ENCODE assay signal across 28 mouse cellular contexts in genomic region chr5:138234224-138234623, GRCm38 (mm10). TPM values are rescaled to one million over a fixed set of nuclear protein-coding genes. Genes with fewer than 3 reads are reported as not detected.
DNase-seq lines count a peak whose midpoint lies in the region; ATAC-seq and TF ChIP-seq lines count a peak whose summit lies in the region.
"Had no signal": no experiment of that assay in that cellular context is flagged by ENCODE, and none has a peak within 500 bp of the region (broad histone marks: within the 10 kb centered on the region; RNA-seq: fewer than 3 reads in every experiment).

No protein-coding gene starts in this region.

- H3K4me2 ChIP-seq in intestine, embryonic 15.5 days (replicated peaks) = no peak overlapping the region
- no peak overlapping the region for H3K4me2 ChIP-seq in intestine, postnatal 0 days (replicated peaks; ENCODE audit: low read depth)
- no peak overlapping the region for H3K4me2 ChIP-seq in kidney, embryonic 15.5 days
- no peak overlapping the region for H3K4me2 ChIP-seq in liver, embryonic 16.5 days (ENCODE audit: low read depth, low read length)
- H3K4me2 ChIP-seq in liver, embryonic 12.5 days = no peak overlapping the region
- H3K4me2 ChIP-seq: embryonic facial prominence, embryonic 13.5 days; forebrain, embryonic 12.5 days; forebrain, embryonic 15.5 days; heart, embryonic 12.5 days; heart, embryonic 15.5 days; hindbrain, embryonic 13.5 days had no signal

- no peak for TF ChIP-seq CTCF in intestine, postnatal 0 days (IDR thresholded peaks at IDR 0.05; ENCODE audit: low read depth)

- no peaks in the 10 kb centered on the region for H3K9me3 ChIP-seq in intestine, embryonic 15.5 days
- H3K9me3 ChIP-seq in intestine, postnatal 0 days (ENCODE audit: control insufficient read depth) = no peaks in the 10 kb centered on the region
- H3K9me3 ChIP-seq in kidney, embryonic 15.5 days (replicated peaks) = no peaks in the 10 kb centered on the region
- H3K9me3 ChIP-seq in liver, embryonic 16.5 days (replicated peaks; ENCODE audit: control insufficient read depth, low read length) = no peaks in the 10 kb centered on the region
- H3K9me3 ChIP-seq in liver, embryonic 12.5 days (replicated peaks) = no peaks in the 10 kb centered on the region
- H3K9me3 ChIP-seq: embryonic facial prominence, embryonic 10.5 days; embryonic facial prominence, embryonic 13.5 days; forebrain, embryonic 12.5 days; forebrain, embryonic 15.5 days; heart, embryonic 12.5 days; heart, embryonic 15.5 days; hindbrain, embryonic 10.5 days; hindbrain, embryonic 13.5 days had no signal

- H3K9ac ChIP-seq in intestine, embryonic 15.5 days = no peak overlapping the region
- no peak overlapping the region for H3K9ac ChIP-seq in intestine, postnatal 0 days (ENCODE audit: low read depth, low read length)
- no peak overlapping the region for H3K9ac ChIP-seq in kidney, embryonic 15.5 days
- H3K9ac ChIP-seq in liver, embryonic 16.5 days (ENCODE audit: low read depth, low read length) = no peak overlapping the region
- H3K9ac ChIP-seq in liver, embryonic 12.5 days = no peak overlapping the region
- H3K9ac ChIP-seq: embryonic facial prominence, embryonic 13.5 days; forebrain, embryonic 12.5 days; forebrain, embryonic 15.5 days; heart, embryonic 12.5 days; heart, embryonic 15.5 days; hindbrain, embryonic 13.5 days had no signal

- H3K4me3 ChIP-seq in intestine, embryonic 15.5 days (replicated peaks) = no peak overlapping the region
- no peak overlapping the region for H3K4me3 ChIP-seq in intestine, postnatal 0 days (ENCODE audit: low read depth, low read length)
- H3K4me3 ChIP-seq in kidney, embryonic 15.5 days (replicated peaks) = no peak overlapping the region
- no peak overlapping the region for H3K4me3 ChIP-seq in liver, embryonic 16.5 days (ENCODE audit: low read depth, low read length)
- H3K4me3 ChIP-seq in liver, embryonic 12.5 days = no peak overlapping the region
- H3K4me3 ChIP-seq: embryonic facial prominence, embryonic 10.5 days; embryonic facial prominence, embryonic 13.5 days; erythroblast, embryonic 14.5 days; forebrain, embryonic 12.5 days; forebrain, embryonic 15.5 days; heart, embryonic 12.5 days; heart, embryonic 15.5 days; hindbrain, embryonic 10.5 days; hindbrain, embryonic 13.5 days had no signal

- ATAC-seq in intestine, embryonic 15.5 days = peak; percentile 51; the same call in 1 of the 2 replicates
- ATAC-seq in intestine, postnatal 0 days = no peak
- no peak for ATAC-seq in kidney, embryonic 15.5 days (replicated peaks; ENCODE audit: low FRiP score)
- peak; percentile 53 for ATAC-seq in liver, embryonic 16.5 days (ENCODE audit: low read depth)
- ATAC-seq in liver, embryonic 12.5 days = no peak
- ATAC-seq: activated CD4-positive, CD25-positive, alpha-beta regulatory T cell, adult 4 months; forebrain, embryonic 15.5 days had no signal

- DNase-seq in kidney, adult 11 months = no peak
- DNase-seq: adrenal gland, adult 8-10 months; adrenal gland, postnatal 25 days; cerebellum, adult 11-12 months; cerebellum, adult 8-10 months; cerebellum, postnatal 10 days; cerebellum, postnatal 36 days; embryo, embryonic 11 days; gastrocnemius, postnatal 25 days; heart, adult 18-20 months; heart, postnatal 10 days; heart, postnatal 36 days had no signal

- H3K36me3 ChIP-seq in intestine, embryonic 15.5 days = no peaks in the 10 kb centered on the region
- H3K36me3 ChIP-seq in intestine, postnatal 0 days (ENCODE audit: control insufficient read depth, insufficient read depth) = no peaks in the 10 kb centered on the region
- H3K36me3 ChIP-seq in kidney, embryonic 15.5 days = no peaks in the 10 kb centered on the region
- no peaks in the 10 kb centered on the region for H3K36me3 ChIP-seq in liver, embryonic 16.5 days (ENCODE audit: control insufficient read depth, insufficient read depth)
- no peaks in the 10 kb centered on the region for H3K36me3 ChIP-seq in liver, embryonic 12.5 days
- H3K36me3 ChIP-seq: embryonic facial prominence, embryonic 10.5 days; embryonic facial prominence, embryonic 13.5 days; forebrain, embryonic 12.5 days; forebrain, embryonic 15.5 days; heart, embryonic 12.5 days; heart, embryonic 15.5 days; hindbrain, embryonic 10.5 days; hindbrain, embryonic 13.5 days had no signal

- no peaks in the 10 kb centered on the region for H3K4me1 ChIP-seq in intestine, embryonic 15.5 days (replicated peaks)
- no peaks in the 10 kb centered on the region for H3K4me1 ChIP-seq in intestine, postnatal 0 days (replicated peaks; ENCODE audit: control insufficient read depth, insufficient read depth, low read length)
- H3K4me1 ChIP-seq in kidney, embryonic 15.5 days = peaks cover 8% of the 10 kb centered on the region; the same call in 1 of the 2 replicates
- H3K4me1 ChIP-seq in liver, embryonic 16.5 days (ENCODE audit: control insufficient read depth, low read depth, low read length) = no peaks in the 10 kb centered on the region
- no peaks in the 10 kb centered on the region for H3K4me1 ChIP-seq in liver, embryonic 12.5 days
- H3K4me1 ChIP-seq: embryonic facial prominence, embryonic 10.5 days; embryonic facial prominence, embryonic 13.5 days; forebrain, embryonic 12.5 days; forebrain, embryonic 15.5 days; heart, embryonic 12.5 days; heart, embryonic 15.5 days; hindbrain, embryonic 10.5 days; hindbrain, embryonic 13.5 days had no signal

- H3K27me3 ChIP-seq in intestine, embryonic 15.5 days (replicated peaks) = no peaks in the 10 kb centered on the region
- no peaks in the 10 kb centered on the region for H3K27me3 ChIP-seq in intestine, postnatal 0 days (replicated peaks; ENCODE audit: control insufficient read depth, insufficient read depth, low read length)
- H3K27me3 ChIP-seq in kidney, embryonic 15.5 days = no peaks in the 10 kb centered on the region
- no peaks in the 10 kb centered on the region for H3K27me3 ChIP-seq in liver, embryonic 16.5 days (ENCODE audit: control insufficient read depth, insufficient read depth, low read depth, low read length)
- no peaks in the 10 kb centered on the region for H3K27me3 ChIP-seq in liver, embryonic 12.5 days (replicated peaks)
- H3K27me3 ChIP-seq: embryonic facial prominence, embryonic 13.5 days; forebrain, embryonic 12.5 days; forebrain, embryonic 15.5 days; heart, embryonic 12.5 days; heart, embryonic 15.5 days; hindbrain, embryonic 13.5 days had no signal

- H3K27ac ChIP-seq in intestine, embryonic 15.5 days = no peak overlapping the region
- H3K27ac ChIP-seq in intestine, postnatal 0 days (ENCODE audit: low read depth, low read length) = no peak overlapping the region
- peak overlapping the region; percentile 83 for H3K27ac ChIP-seq in kidney, embryonic 15.5 days
- H3K27ac ChIP-seq in liver, embryonic 16.5 days (ENCODE audit: low read length) = no peak overlapping the region
- H3K27ac ChIP-seq in liver, embryonic 12.5 days = no peak overlapping the region
- H3K27ac ChIP-seq: embryonic facial prominence, embryonic 10.5 days; embryonic facial prominence, embryonic 13.5 days; forebrain, embryonic 12.5 days; forebrain, embryonic 15.5 days; heart, embryonic 15.5 days; hindbrain, embryonic 10.5 days; hindbrain, embryonic 13.5 days had no signal

RNA-seq across cellular contexts. Expression of gene Nxpe5, which starts 8.5 kb away (rescaled TPM):
- polyA plus RNA-seq in intestine, embryonic 15.5 days (2015; fragmentation: Nextera tagmentation; extraction: Ambion mirVana) = not detected in 2 replicates
- 0.07 and 0.12 TPM in 2 replicates for polyA plus RNA-seq in intestine, postnatal 0 days (2015; fragmentation: Nextera tagmentation; extraction: Ambion mirVana)
- not detected in 2 replicates for polyA plus RNA-seq in kidney, embryonic 15.5 days (2015; fragmentation: Nextera tagmentation; extraction: Ambion mirVana)
- polyA plus RNA-seq in liver, embryonic 16.5 days (2015; fragmentation: Nextera tagmentation; extraction: Ambion mirVana) = 0.09 and 0.18 TPM in 2 replicates
- polyA plus RNA-seq in liver, embryonic 12.5 days (2016; fragmentation: Nextera tagmentation; extraction: Ambion mirVana) = not detected in 2 replicates
- polyA plus RNA-seq: cortical plate, adult 2 months; embryonic facial prominence, embryonic 10.5 days; embryonic facial prominence, embryonic 13.5 days; erythroblast, embryonic 14.5 days; forebrain, embryonic 12.5 days; forebrain, embryonic 15.5 days; heart, embryonic 12.5 days; heart, embryonic 15.5 days; hindbrain, embryonic 10.5 days; hindbrain, embryonic 13.5 days had no signal

RNA-seq across cellular contexts. Expression of gene Lamtor4, which starts 21.1 kb away (rescaled TPM):
- polyA plus RNA-seq in intestine, embryonic 15.5 days (2015; fragmentation: Nextera tagmentation; extraction: Ambion mirVana) = 80.6 and 90.1 TPM in 2 replicates
- 124 and 135 TPM in 2 replicates for polyA plus RNA-seq in intestine, postnatal 0 days (2015; fragmentation: Nextera tagmentation; extraction: Ambion mirVana)
- 57.8 and 61.1 TPM in 2 replicates for polyA plus RNA-seq in kidney, embryonic 15.5 days (2015; fragmentation: Nextera tagmentation; extraction: Ambion mirVana)
- polyA plus RNA-seq in liver, embryonic 16.5 days (2015; fragmentation: Nextera tagmentation; extraction: Ambion mirVana) = 30.9 and 31.7 TPM in 2 replicates
- 31.3 and 31.8 TPM in 2 replicates for polyA plus RNA-seq in liver, embryonic 12.5 days (2016; fragmentation: Nextera tagmentation; extraction: Ambion mirVana)

RNA-seq across cellular contexts. Expression of gene BC037034, which starts 29.6 kb away (rescaled TPM):
- polyA plus RNA-seq in intestine, embryonic 15.5 days (2015; fragmentation: Nextera tagmentation; extraction: Ambion mirVana) = 4.8 and 5.1 TPM in 2 replicates
- 4.4 and 4.8 TPM in 2 replicates for polyA plus RNA-seq in intestine, postnatal 0 days (2015; fragmentation: Nextera tagmentation; extraction: Ambion mirVana)
- polyA plus RNA-seq in kidney, embryonic 15.5 days (2015; fragmentation: Nextera tagmentation; extraction: Ambion mirVana) = 5.9 and 6.5 TPM in 2 replicates
- polyA plus RNA-seq in liver, embryonic 16.5 days (2015; fragmentation: Nextera tagmentation; extraction: Ambion mirVana) = 2.1 and 3.1 TPM in 2 replicates
- polyA plus RNA-seq in liver, embryonic 12.5 days (2016; fragmentation: Nextera tagmentation; extraction: Ambion mirVana) = 8.7 and 8.9 TPM in 2 replicates

RNA-seq across cellular contexts. Expression of gene Gal3st4, which starts 38.4 kb away (rescaled TPM):
- polyA plus RNA-seq in intestine, embryonic 15.5 days (2015; fragmentation: Nextera tagmentation; extraction: Ambion mirVana) = 1.0 and 1.4 TPM in 2 replicates
- 0.63 and 0.65 TPM in 2 replicates for polyA plus RNA-seq in intestine, postnatal 0 days (2015; fragmentation: Nextera tagmentation; extraction: Ambion mirVana)
- polyA plus RNA-seq in kidney, embryonic 15.5 days (2015; fragmentation: Nextera tagmentation; extraction: Ambion mirVana) = 2.1 and 2.7 TPM in 2 replicates
- 0.22 TPM in 1 of 2 replicates, not detected in the other for polyA plus RNA-seq in liver, embryonic 16.5 days (2015; fragmentation: Nextera tagmentation; extraction: Ambion mirVana)
- polyA plus RNA-seq in liver, embryonic 12.5 days (2016; fragmentation: Nextera tagmentation; extraction: Ambion mirVana) = 0.18 and 0.32 TPM in 2 replicates
- polyA plus RNA-seq: erythroblast, embryonic 14.5 days had no signal

RNA-seq across cellular contexts. Expression of gene Mblac1, which starts 40.1 kb away (rescaled TPM):
- polyA plus RNA-seq in intestine, embryonic 15.5 days (2015; fragmentation: Nextera tagmentation; extraction: Ambion mirVana) = 7.5 TPM in 2 replicates
- 5.2 and 6.0 TPM in 2 replicates for polyA plus RNA-seq in intestine, postnatal 0 days (2015; fragmentation: Nextera tagmentation; extraction: Ambion mirVana)
- polyA plus RNA-seq in kidney, embryonic 15.5 days (2015; fragmentation: Nextera tagmentation; extraction: Ambion mirVana) = 8.4 and 10.5 TPM in 2 replicates
- 2.2 TPM in 2 replicates for polyA plus RNA-seq in liver, embryonic 16.5 days (2015; fragmentation: Nextera tagmentation; extraction: Ambion mirVana)
- 4.3 TPM in 2 replicates for polyA plus RNA-seq in liver, embryonic 12.5 days (2016; fragmentation: Nextera tagmentation; extraction: Ambion mirVana)

Comparison
In these comparisons a context has a peak if more than half of its experiments do, and no peak if none do; other contexts are left out.
1. ATAC-seq: peak in intestine, embryonic 15.5 days (single experiment) and liver, embryonic 16.5 days (single experiment); none in intestine, postnatal 0 days (single experiment), kidney, embryonic 15.5 days (single experiment) and liver, embryonic 12.5 days (single experiment).